Mouse (Mus musculus) lung, postnatal 4 days (tissue): ENCODE measurements around the gene Nr1d1.

Experiments
- DNase-seq, 2 experiments: peaks; one replicate each; pipeline ENCODE4 v3.0.0; 2021

Nr1d1 gene

DNA sequence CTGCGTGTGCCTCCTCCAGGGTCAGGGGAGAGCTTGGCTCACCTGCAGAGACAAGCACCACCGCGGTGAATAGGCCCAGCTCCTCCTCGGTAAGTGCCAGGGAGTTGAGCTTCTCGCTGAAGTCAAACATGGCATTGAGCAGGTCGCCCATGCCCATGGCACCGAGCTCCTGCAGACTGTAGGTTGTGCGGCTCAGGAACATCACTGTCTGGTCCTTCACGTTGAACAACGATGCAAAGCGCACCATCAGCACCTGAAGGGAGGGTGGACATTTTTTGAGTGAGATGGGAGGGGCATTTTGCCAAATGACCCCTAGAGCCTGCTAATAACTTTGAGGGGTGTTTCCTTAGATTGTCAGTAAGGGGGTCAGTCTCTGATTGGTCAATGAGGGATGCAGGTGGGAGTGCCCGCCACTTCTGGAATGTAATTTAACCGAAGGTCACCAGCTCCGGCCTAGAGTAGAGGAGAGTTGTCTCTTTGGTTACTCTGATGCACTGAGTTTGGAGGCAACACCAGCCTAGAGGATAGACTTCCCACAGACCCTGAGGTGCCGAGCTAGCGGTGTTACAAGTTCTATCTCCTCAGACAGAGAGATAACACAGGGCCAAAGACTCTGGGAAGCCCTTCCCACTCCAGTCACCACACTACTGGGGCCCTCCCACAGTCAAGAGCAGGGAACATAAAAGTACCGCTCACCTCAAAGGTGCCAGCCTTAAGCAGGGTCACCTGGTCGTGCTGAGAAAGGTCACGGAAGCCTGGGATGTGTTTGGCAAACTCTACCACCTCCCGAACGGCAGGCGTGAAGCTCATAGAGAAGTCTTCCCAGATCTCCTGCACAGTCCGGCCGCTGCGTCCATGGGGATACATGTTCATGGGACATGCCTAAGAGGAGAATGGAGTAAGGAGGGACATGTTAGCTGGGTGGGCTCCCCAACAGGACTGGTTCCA is 5.9 kb downstream of the Nr1d1 start:
- DNase-seq: no peak

DNA sequence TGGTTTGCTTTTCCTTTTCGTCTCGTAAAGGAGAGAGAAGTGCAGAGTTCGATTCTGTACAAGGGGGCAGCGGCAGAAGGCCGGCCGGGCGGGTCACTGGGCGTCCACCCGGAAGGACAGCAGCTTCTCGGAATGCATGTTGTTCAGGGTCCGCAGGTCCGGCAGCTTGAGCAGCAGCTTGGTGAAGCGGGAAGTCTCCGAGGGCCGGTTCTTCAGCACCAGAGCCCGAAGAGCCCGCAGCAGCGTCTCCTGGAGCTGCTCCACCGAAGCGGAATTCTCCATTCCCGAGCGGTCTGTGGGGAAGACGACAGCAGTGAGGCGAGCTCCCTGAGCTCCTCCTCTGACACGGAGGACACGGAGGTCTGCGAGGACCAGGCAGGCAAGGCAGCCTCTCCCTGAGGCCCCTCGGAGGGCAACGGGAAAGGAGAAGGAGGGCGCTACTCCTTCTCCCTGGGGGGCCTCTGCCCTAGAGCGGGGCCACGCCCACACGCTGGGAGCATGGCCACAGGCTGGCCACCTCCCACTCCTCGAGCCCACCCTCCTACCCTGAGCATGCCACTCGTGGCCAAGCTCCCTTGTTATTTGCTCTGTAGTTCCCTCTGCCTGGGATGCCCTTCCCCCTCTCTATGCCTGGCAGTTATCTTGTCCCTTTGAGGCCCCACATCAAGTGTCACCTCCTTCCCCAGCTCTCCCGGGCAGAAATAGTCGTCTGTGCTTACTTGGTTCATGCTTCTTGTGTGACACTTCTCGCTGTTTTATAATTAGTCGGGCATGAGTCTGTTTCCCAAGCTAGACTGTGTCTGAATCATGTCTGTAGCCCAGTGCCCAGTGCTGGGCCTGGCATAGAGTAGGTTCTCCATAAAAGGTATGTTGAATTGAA is 6.8 kb downstream of the Nr1d1 start:
- DNase-seq: peak in 1 of 2 experiments; percentile 53

DNA sequence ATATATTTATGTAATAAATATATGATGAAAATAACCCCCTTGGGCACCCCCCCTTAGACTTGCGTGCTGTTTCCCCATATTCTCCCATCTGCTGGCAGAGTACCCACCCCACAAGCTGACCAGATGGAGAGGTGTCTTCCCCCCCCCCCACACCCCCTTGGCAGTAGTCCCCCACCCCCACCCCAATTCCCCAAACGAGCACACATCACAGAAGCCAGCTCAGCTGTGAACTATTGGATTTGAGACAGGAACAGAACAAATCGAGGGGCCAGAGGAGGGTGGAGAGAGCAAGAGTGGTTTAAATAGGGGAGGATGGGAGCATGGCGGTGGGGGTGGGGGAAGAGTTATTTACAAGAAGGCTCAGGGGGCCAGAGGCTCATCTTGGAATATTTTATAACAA is 7.4 kb downstream of the Nr1d1 start:
- no peak for DNase-seq

DNA sequence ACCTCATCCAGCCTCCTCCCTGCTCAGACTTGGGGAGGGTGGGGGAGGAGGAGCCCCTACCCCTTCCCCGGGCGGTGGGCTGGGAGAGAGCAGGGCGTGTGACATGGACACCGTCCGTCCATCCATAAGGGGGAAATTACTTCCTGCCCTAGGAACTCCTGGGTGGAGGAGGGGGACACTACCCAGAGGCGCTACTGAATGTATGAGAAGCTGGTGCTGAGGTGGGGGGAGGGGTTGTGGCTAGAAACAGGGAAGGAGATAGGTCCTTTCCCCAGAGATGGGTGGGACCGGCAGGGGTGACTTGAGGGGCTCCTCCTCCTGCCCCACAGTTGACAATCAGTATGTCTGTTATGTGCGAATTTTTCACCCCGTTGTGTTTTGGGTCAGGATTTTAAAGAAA is 7.9 kb downstream of the Nr1d1 start:
- DNase-seq: peak in 1 of 2 experiments; percentile 60

DNA sequence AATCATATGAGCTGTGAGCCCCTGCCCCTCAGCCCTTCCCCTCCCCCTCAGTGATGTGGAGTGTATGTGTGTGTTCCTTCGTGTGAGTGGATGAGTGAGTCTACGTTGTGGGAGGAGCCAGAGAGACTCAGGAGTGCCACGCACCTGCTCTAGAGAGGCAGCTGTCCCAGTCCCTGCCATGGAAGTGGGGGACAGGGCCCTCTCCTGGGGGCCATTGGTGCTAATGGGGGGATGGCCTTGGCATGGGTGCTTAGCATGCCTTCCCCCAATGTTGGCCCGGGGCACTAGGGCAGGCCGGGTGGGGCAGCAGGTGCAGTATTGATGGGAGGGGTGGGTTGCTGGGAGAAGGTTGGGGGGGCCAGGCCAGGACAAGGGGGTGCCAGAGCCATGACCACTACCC is 8.3 kb downstream of the Nr1d1 start:
- no peak for DNase-seq

DNA sequence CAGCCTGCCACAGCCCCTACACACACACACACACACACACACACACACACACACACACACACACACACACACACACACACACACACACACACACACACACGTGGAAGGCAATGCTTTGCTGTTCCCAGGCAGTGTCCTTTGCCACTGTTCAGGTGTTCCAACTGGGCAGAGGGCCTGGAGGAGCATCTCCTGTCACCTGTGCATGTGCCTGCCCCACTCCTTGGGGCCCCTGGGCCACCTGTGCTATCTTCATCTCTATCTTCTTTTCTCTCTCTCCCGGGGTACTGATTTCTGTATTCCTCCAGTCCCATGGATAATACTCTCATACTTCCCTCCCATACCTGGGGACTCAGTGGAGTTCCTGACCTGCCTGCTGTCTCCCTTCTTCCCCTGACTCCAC is 8.8 kb downstream of the Nr1d1 start:
- no peak for DNase-seq

DNA sequence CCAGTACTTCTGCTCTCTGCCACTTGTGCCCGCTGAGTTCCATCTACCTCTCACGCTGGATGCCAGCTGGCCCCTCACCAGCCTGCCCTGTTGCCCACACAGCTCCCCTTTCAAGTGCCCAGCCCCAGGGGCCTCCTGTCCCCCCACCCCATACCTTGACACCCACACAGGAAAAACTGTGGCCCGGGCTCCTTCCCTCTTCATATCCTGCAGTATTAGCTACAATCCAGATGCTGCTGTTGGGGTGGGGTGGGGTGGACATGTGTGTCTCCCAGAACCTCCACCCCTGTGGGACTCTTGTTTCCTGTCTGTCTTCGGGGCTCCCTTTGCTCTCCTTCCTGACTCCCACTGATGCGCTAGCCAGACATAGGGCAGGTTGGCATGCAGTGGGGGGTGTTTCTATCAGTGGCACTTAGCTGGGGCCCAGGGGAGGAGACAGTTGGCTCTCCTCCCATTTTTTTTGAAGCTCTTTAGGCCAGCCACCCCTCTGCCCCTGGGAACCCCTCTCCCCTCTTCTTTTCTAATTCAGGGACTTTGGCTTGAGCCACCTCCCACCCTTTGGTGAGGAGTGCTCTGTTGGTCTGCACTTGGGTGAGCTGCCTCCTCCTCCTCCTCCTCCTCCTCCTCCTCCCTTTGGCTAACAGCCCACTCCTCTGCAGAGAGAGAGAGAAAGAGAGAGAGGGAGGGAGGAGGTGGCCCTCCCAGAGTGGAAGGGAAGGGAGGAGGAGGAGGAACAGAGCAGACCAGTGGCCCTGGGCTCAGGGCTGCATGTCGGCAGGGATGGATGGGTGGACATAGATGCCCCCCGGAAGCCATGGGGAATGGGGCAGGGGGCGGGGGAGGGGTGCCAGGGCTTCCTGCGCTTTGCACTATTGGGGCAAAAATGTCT is 9.5 kb downstream of the Nr1d1 start:
- DNase-seq: peak in 1 of 2 experiments; percentile 19

DNA sequence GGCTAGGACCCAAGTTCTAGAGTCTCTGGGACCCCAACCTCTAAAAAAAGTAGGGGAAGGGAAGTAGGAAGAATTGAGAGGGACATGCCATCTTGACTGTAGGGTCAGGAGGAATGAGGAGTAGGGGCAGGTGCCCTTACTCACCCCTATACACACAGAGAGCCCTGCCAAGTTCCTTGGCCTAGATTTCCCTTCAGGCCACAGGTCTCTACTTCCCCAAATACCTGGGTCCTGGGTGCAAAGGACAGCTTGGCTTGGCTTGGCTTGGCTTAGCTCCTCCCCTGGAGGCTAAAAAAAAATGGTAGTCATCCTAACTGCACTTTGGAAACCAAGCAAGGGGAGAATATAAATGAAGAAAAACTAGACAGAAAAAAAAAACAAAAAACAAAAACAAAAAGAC is 10.4 kb downstream of the Nr1d1 start:
- no peak for DNase-seq

DNA sequence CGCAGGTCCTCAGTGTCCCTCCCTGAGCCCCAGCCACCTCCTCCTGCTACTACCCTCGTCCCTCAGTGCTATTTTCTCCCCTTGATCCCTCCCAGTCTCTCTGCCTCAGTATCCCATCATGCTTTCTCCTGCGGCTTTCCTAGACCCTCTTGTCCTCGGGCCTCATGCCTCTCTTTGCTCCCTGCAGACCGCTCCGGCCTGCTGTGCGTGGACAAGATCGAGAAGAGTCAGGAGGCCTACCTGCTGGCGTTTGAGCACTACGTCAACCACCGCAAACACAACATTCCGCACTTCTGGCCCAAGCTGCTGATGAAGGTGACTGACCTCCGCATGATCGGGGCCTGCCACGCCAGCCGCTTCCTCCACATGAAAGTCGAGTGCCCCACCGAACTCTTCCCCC is 11.0 kb downstream of the Nr1d1 start:
- DNase-seq: no peak

DNA sequence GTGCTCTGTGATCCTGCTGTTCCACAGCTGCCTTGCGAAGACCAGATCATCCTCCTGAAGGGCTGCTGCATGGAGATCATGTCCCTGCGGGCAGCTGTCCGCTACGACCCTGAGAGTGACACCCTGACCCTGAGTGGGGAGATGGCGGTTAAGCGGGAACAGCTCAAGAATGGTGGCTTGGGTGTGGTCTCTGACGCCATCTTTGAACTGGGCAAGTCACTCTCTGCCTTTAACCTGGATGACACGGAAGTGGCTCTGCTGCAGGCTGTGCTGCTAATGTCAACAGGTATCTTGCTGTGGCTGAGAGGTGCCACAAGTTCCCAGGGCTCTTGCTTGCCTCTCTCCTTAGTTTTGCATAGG is 11.7 kb downstream of the Nr1d1 start:
- no peak for DNase-seq

DNA sequence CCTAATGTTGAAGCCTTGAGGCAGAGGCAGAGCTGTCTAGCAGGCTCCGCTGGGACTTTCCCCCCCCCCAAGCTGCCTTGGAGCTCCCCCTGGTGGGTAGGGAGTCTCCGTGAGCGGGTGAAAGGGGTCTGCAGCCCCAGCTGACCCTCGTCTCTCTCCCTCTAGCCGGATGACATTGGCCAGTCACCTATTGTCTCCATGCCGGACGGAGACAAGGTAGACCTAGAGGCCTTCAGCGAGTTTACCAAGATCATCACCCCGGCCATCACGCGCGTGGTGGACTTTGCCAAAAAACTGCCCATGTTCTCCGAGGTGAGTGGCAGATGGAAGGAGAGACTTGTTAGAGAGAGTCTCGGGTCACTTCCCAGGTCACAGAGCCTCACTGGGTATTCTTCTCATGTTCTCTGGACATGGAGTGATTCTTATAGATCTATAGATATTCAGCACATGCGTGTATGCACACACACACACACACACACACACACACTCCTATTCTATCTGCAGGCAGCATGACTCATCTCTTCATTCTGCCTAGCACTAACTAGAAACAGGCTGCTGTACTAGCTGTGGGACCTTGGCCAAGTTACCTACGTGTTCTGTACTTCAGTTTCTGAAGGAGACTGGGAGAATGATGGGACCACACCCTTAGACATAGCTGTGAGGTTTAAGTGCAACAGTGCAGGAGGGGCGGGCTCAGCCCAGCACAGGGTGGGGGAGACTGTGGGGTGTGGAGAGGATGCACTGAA is 12.2 kb downstream of the Nr1d1 start:
- DNase-seq: peak; percentile 69 to 74

DNA sequence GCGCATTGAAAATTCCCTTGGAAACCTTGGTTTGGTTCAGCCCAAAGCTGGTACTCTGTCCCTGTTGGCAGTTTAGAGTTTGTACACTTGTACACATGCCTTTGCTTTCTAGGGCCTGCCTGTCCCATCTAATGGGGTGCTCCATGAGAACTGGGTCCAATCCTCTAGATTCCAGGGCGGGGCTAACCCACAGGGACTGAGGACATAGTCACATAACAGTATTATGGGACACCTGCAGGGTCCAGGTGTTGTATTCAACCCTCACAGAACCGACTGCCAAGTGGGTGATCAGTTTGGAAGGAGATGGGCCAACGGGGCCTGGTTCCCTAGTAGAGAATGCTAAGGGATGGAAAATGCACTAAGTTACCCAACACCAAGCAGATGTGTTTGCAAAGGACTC is 13.2 kb downstream of the Nr1d1 start:
- DNase-seq: no peak

DNA sequence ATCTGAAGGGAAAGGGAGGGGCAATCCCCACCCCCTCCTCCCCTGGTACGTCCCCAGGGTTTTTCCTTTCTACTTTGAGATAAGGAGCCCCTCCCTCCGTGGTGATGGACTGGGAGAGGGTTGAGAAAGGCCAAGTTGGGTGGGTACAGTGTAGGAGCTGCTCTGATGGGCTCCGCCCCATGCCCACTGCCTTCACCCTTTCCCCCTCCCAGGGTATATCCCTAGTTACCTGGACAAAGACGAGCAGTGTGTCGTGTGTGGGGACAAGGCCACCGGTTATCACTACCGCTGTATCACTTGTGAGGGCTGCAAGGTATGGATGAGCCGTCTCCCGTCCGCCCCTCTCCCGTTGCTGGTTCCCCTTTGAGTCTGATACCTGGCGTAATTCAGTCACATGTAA is 18.4 kb downstream of the Nr1d1 start:
- no peak for DNase-seq

DNA sequence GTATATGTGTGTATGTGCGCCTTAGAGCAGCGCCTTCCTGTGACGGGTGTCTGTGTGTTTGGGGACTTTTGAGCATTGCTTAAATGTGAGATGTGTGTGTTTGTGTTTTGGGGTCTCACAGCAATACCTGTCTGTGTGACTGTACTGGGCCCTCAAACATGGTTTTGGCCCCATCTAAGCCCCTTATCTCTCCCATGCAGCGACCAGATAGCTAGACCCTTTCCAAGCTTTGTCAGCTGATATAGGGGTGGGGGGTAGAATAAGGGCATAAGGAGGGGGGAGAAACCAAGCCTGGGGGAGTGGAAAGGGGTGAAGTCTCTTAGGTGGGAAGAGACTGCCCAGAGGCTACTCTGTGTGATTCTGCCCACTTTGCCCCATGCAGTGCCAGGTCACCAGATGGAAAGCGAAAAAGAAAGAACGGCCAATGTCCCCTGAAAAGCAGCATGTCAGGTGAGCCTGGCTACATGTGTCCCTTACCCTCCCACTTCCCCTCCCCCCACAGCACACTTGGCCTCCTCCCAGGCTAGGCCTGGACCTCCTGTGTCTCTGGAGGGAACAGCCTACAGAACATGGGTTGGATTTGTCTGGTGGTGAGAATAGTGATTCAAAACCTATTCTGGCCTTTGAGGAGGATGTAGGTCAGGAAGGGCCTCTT is 19.3 kb downstream of the Nr1d1 start:
- DNase-seq: no peak

DNA sequence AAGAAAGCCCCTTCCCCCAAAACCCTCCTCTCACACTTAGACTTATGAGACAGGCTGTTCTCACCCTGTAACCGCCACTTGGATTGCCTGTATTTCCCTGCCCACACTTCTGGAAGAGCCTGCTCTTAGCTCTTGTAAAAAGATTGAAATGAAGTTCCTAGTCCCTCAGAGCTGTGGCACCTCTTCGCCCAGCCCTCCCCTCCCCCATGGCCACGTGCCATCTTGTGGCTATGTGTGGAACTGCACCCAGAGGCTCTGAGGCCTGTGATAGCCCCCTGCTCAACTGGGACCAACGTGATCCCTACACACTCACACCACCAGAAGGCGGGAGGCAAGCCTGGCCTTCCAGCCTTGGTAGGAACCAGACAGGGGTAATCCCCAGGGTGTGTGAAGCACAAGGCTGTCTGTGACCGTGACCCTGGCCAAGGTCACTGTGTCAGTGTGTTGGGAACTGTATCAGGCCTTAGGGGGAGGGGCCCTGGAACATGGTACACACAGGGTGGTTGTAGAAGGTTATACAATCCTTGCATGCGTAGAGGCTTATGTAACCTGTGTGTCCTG is 20.4 kb downstream of the Nr1d1 start:
- DNase-seq: peak; percentile 83 to 90

DNA sequence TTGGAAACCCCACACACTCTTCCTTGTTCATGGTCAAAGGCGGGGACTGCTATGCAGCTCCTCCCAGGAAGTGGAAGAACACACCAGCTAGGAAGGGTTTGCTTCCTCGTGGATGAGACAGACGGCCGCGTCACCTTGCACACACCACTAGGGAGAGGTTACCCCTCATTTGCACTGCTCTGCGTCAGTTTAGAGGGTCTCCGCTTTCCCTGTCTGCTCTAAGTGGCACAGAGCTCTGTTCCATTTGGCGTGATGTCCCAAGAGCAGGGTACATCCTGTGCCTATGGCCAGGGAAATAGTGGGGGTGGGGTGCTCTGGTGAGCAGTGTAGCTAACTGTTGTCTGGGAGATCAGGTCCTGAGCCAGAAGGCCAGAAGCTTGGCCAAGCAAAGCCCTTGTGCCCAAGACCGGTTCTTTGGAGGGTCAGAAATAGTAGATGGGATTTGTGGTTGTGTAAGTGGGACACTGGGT is 20.9 kb downstream of the Nr1d1 start:
- no peak for DNase-seq

DNA sequence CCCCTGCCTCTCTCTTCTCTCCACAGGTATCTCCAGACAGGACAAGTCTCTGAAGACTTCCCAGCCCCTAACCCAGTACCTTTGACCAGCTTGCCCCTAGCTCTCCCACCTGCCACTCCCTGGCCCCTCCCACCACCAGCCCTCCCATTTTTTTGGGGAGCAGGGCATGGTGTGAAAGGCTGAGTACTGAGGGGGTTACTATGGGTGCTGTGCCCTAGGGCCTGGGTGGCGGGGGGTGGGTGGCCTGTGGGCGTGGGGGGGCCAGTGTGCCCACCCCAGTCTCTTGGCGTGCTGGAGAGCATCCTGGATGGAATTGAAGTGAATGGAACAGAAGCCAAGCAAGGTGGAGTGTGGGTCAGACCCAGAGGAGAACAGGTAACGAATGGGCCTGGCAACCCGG is 21.9 kb downstream of the Nr1d1 start:
- no peak for DNase-seq

DNA sequence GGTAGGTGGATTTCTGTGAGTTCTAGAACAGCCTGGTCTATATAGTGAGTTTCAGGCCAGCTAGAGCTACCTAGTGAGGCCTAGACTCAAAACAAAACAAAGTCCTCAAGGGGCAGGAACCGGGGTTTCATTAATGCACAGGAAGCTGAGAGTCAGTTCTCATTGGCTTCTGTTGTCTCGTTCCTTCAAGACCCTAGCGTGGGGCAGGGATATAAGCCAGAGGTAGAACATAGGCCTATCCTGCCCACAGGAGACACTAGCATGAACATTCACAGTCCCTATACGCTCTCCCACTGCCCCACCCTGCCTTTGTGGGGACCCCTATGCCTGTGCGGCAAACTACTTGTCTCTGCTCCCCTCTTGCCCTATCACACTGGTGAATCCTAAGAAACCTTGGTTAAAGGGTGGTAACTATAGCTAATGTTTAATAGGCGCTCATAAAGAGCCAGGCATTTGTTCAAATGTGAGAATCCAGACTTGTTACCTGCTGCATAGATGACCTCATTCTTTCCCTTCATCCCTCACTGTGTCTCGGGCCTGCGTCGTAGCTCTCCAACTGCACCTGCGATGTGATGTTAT is 22.5 kb downstream of the Nr1d1 start:
- no peak for DNase-seq

DNA sequence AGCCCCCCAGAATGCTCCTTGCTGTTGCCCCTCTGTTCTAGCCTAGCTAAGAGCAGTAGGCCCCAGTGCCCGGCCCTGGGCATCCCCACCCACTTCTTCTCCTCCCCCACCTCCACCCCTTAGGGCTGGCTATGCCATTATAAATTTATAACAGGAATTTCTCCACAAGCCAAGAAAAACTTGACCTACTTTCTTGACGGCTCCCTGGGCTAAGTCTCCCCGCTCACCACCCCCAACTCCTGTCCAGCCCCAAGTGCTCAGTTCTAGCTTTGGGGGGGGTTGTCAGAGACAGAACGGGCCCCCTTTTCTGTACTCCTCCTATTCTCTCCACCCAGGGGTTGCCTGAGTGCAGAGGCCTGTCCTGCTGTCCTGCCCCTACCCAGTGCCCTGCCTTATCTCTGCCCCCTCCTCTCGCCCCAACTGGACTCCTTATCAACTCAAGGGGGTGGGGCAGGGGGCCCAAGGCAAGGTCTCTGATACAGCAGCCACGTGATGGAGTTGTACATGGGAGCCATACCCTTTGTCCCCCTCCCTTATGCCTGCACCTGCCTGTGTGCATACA is 23.8 kb downstream of the Nr1d1 start:
- peak in 1 of 2 experiments; percentile 33 for DNase-seq
